ENCODE assay signal across 17 mouse cellular contexts in genomic region chr4:31205332-31205970, GRCm38 (mm10).
DNase-seq lines count a peak whose midpoint lies in the region; ATAC-seq and TF ChIP-seq lines count a peak whose summit lies in the region.
"Had no signal": no experiment of that assay in that cellular context is flagged by ENCODE, and none has a peak within 500 bp of the region (broad histone marks: within the 10 kb centered on the region; RNA-seq: fewer than 3 reads in every experiment).

No protein-coding gene starts in this region.

- 86% methylated on average over 14 of the region's 14 CpGs for WGBS in kidney, adult 2 months
- WGBS in heart, embryonic 10.5 days = 82% methylated on average over 14 of the region's 14 CpGs

- TF ChIP-seq CTCF in kidney, adult 2 months (conservative IDR thresholded peaks at IDR 0.05; ENCODE audit: insufficient read depth, insufficient read length, low read depth, low read length) = no peak

- no peak for TF ChIP-seq POLR2A in kidney, adult 2 months (IDR thresholded peaks at IDR 0.05; ENCODE audit: low read depth, low read length)

- H3K36me3 ChIP-seq in kidney, adult 2 months (ENCODE audit: control insufficient read depth, insufficient read depth, low read length) = no peaks in the 10 kb centered on the region
- H3K36me3 ChIP-seq in heart, embryonic 10.5 days = no peaks in the 10 kb centered on the region
- H3K36me3 ChIP-seq: embryonic facial prominence, embryonic 12.5 days; limb, embryonic 12.5 days had no signal

- ATAC-seq in erythroid progenitor cell, adult 5-6 weeks (replicated peaks; ENCODE audit: low FRiP score, poor library complexity, severe bottlenecking) = no peak
- ATAC-seq: intestine, postnatal 0 days had no signal

- H3K27me3 ChIP-seq in kidney, adult 2 months (replicated peaks; ENCODE audit: control insufficient read depth, insufficient read depth, low read length) = no peaks in the 10 kb centered on the region
- H3K27me3 ChIP-seq in heart, embryonic 10.5 days (ENCODE audit: insufficient read depth, poor library complexity, severe bottlenecking) = no peaks in the 10 kb centered on the region
- H3K27me3 ChIP-seq: embryonic facial prominence, embryonic 12.5 days; limb, embryonic 12.5 days had no signal

- peak; percentile 94 for DNase-seq in cerebellum, postnatal 14 days
- DNase-seq in cerebellum, adult 8-10 months = no peak
- DNase-seq in kidney, adult 2 months = peak; percentile 1
- DNase-seq in kidney, postnatal 14 days = no peak
- DNase-seq in right cerebral cortex, postnatal 14 days = peak; percentile 6
- DNase-seq in right cerebral cortex, postnatal 36 days (ENCODE audit: low spot score in 2 of 2) = no peak
- no peak for DNase-seq in heart, embryonic 10.5 days (ENCODE audit: low spot score)
- DNase-seq: adrenal gland, adult 2 months; heart, adult 18-20 months; heart, postnatal 14 days; kidney, postnatal 36 days; lung, adult 18-20 months; thymus, adult 18-20 months had no signal

- no peaks in the 10 kb centered on the region for H3K4me1 ChIP-seq in kidney, adult 2 months (ENCODE audit: control insufficient read depth, insufficient read depth, low read length)
- H3K4me1 ChIP-seq in heart, embryonic 10.5 days = no peaks in the 10 kb centered on the region
- H3K4me1 ChIP-seq: embryonic facial prominence, embryonic 12.5 days; limb, embryonic 12.5 days had no signal

- no peaks in the 10 kb centered on the region for H3K9me3 ChIP-seq in heart, embryonic 10.5 days
- H3K9me3 ChIP-seq: embryonic facial prominence, embryonic 12.5 days; limb, embryonic 12.5 days had no signal

- H3K4me3 ChIP-seq in kidney, adult 2 months (ENCODE audit: insufficient read depth, low read depth, low read length) = no peak overlapping the region
- H3K4me3 ChIP-seq in heart, embryonic 10.5 days = no peak overlapping the region
- H3K4me3 ChIP-seq: embryonic facial prominence, embryonic 12.5 days; limb, embryonic 12.5 days had no signal

- H3K27ac ChIP-seq in kidney, adult 2 months (ENCODE audit: insufficient read depth, low read depth, low read length) = no peak overlapping the region
- no peak overlapping the region for H3K27ac ChIP-seq in heart, embryonic 10.5 days
- H3K27ac ChIP-seq: embryonic facial prominence, embryonic 12.5 days; limb, embryonic 12.5 days had no signal

Comparison
In these comparisons a context has a peak if more than half of its experiments do, and no peak if none do; other contexts are left out.
1. DNase-seq: peak in cerebellum, postnatal 14 days (2 of 2), kidney, adult 2 months (single experiment) and right cerebral cortex, postnatal 14 days (single experiment); none in cerebellum, adult 8-10 months (single experiment), kidney, postnatal 14 days (single experiment), right cerebral cortex, postnatal 36 days (0 of 2) and heart, embryonic 10.5 days (single experiment).